Mouse (Mus musculus) cerebellum, adult 9-10 months (tissue): ENCODE data around the gene Gli1.
"Not testable (repeated sequence)": the region's sequence is repeated elsewhere in the genome, so short reads cannot be mapped to it uniquely, and the experiment has no call there.

Source experiments
- DNase-seq: peaks from one replicate; pipeline ENCODE4 v3.0.0; 2022

Gli1 gene

GRCm38 (mm10) chr10:127321621-127322020 lies 20.2 kb downstream of the Gli1 start, which contains the start of gene Arhgap9:
Gene Arhgap9, plus strand, starts transcription at chr10:127321964.
- no peak for DNase-seq

GRCm38 (mm10) chr10:127319969-127320368 lies 21.8 kb downstream of the Gli1 start:
- DNase-seq = no peak

DNA sequence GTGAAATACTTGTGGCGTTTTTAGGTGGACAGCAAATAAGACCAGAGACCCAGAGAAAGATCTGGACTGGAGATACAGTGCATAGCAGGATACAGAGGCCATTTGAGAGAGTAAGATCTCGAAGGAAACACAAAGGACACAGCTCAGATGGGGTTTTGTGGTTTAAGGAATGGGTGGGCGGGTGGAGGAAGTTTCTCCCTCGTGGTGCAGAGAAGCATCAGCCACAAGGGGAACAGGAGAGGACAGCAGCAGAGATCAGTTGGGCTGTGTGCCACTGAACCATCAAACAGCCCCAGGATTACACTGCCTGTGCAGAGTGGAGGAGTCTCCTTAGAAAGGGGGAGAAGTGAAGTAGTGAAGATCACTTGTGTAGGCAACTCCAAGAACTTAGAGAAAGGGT lies 23.8 kb downstream of the Gli1 start:
- DNase-seq = no peak

DNA sequence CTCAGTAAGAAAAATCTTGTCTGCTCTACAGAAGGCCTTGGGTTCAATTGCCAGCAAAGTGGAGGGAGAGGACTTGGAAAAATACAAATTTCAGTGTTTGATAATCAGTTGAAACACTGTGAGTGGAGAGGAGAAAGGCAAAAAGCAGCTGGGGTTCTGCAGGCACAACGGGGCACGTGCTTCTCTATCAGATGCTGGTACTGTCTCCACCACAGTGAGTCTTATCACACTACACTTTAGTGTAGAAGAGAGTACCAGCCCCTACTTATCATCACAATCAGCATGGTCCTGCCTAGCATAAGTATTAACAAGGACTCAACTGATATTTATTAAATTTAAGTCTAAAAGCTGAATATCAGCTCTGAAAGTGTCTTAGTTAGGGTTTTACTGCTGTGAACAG lies 24.5 kb downstream of the Gli1 start:
- DNase-seq = no peak

- DNase-seq = not testable (repeated sequence)
Observed at GRCm38 (mm10) chr10:127314950-127315349, 26.8 kb downstream of the Gli1 start.

DNA sequence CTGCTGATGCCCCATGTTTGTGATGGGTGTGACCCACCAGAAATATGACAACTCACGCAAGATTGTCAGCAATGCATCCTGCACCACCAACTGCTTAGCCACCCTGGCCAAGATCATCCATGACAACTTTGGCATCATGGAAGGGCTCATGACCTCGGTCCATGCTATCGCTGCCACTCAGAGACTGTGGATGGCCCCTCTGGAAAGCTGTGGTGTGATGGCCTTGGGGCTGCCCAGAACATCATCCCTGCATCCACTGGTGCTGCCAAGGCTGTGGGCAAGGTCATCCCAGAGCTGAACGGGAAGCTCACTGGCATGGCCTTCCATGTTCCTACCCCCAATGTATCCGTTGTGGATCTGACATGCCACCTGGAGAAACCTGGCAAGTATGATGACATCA lies 28.3 kb downstream of the Gli1 start:
- DNase-seq = not testable (repeated sequence)

- peak; percentile 44 for DNase-seq
Observed at GRCm38 (mm10) chr10:127312858-127313257, 28.9 kb downstream of the Gli1 start.

- peak; percentile 92 for DNase-seq
Observed at GRCm38 (mm10) chr10:127312356-127312676, 29.5 kb downstream of the Gli1 start.

- peak; percentile 95 for DNase-seq
Observed at GRCm38 (mm10) chr10:127311476-127312355, 30.1 kb downstream of the Gli1 start, which contains the start of gene Mars. Gene Mars, minus strand, starts transcription at chr10:127311786.

GRCm38 (mm10) chr10:127310523-127311475 lies 31.0 kb downstream of the Gli1 start:
- peak; percentile 53 for DNase-seq

GRCm38 (mm10) chr10:127309167-127309566 lies 32.6 kb downstream of the Gli1 start:
- not testable (repeated sequence) for DNase-seq

GRCm38 (mm10) chr10:127303136-127303535 lies 38.6 kb downstream of the Gli1 start:
- DNase-seq = no peak

DNA sequence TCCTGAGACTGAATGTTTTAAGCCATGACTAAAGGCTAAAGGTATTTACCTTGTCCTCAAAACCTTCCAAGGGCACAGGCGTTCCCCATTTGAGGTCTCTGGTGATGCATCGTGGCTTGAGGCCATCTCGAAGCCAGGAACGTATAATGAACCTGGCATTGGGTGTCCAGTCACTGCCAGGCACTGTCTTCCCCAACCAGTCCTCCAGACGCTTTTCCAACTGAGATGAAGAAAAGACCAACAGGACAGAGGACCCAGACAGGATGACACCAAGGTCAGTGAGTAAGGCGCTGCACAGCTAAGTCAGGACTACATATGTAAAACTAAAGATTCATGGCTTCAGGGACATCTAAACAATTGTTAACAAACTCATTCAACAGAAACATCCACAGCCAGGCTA lies 41.4 kb downstream of the Gli1 start:
- no peak for DNase-seq

DNA sequence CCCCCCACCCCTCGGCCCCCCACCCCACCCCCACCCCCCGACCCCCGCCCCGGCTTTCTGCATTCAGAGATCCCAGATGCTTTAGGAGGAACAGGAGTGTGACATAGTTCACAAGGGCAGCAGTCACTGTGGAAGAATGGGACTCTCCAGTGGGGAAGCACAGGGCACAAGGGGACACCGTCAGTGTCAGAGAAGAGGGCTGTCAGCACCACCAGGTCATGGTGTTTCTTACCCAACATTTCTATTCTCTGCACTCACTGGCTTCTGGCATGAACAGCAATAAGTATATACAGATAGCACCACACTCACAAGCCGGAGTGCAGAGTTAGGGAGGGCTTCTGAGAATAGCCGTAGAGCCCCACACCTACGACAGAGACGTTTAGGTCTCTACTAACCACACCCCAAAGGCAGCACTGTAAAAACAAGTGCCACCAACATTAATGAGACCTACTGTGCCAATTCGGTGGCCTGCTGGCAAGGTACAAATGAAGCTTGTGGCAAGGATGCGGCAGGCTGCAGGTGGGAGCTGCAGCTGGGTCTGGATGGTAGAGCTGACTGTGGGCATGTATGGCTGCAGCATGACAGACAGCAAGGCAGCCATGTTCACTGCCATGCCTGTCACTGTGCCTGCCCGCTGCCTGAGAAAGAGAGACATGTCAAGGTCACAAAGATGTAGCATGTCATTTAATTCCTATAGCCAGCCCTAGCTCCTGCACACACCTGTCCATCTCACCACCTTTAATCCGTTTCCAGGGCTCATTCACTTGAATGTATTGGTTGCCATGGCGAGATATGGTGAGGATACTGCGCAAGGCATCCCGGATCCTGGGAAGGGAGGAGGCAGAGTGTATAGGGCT lies 44.5 kb downstream of the Gli1 start:
- DNase-seq = no peak

DNA sequence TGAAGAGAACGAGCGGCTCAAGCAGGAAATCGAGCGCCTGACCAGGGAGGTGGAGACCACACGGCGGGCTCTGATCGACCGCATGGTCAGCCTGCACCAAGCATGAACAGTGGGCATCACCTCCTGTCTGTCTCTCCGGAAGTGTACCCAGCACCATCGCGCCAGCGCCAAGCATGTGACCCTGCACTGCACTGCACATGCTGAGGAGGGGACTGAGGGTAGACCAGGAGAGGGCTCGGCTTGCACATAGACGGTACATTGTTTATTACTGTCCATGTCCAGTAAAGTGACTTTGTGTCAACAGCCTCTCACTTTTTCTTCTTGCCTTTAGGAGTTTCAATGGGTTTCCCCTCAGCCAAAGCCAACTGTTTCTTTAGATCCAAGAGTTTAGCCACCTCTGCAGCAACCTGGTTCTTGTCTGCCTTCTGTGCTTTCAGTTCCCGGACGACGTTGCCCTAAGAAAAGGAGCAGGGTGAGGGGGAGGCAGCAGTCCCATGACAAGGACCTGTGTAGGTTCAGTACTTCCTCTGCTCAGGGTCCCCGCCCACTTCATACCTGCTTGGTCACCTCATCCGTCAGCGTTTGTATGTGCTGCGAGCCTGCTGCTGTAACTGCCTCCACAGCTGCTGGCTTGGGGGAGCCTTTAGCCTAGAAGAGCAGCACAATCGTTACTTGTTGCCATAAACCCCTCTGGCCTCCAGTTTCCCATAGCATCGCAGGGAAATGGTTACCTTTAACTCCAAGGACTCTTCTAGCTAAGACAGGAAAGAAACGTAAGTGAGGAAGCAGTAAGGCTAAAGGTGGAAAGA lies 45.6 kb downstream of the Gli1 start:
- no peak for DNase-seq

DNA sequence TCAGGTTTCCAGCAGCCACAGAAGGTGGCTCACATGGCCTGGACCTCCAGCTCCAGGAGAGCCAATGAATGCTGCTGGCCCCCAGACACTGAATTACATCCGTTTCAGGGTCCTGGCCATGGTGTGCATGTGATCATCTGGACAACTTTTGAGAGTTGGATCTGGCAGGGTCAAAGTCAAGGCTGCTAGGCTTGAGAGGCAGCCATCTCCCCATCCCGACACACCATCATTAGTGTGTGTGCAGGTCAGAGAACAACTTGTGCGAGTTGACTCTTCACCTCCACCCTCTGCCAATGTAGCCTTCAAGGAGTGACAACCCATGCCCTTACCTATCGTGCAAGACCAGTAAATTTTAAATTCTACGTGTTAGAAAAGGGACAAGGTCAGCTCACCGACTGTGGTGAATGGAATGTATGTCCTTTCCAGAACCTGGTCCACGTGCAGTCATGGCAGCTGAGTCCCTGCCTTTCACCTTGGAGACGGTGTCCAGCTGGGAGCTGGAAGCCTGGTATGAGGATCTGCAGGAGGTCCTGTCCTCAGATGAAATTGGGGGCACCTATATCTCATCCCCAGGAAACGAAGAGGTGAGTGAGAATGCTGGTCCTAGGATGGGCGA lies 46.8 kb downstream of the Gli1 start:
- no peak for DNase-seq

GRCm38 (mm10) chr10:127293590-127294113 lies 48.1 kb downstream of the Gli1 start:
- DNase-seq = no peak

DNA sequence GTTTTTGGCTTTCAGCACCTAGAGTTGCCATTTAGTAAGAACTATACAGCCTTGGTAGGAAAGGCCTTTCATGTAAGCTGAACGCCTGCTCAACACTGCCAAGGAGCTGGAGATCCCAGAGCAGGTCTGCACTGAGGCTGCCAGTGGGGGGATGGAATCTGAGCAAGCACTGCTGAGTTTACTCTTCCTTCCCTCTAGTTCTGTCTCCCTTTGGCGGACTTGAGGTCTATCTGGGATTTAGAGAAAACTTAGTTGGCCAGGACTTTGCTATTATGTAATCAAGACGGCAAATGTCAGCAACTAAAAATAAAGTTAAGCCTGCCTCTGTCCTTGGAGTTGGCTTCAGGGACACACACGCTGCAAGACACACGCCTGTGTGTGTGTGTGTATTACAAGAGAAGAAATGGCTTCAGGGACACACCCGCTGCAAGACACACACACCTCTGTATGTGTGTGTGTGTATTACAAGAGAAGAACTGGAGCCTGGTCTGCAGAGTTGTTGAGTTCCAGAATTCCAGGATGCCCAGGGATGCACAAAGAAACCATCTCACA lies 48.7 kb downstream of the Gli1 start:
- no peak for DNase-seq

GRCm38 (mm10) chr10:127291881-127292638 lies 49.7 kb downstream of the Gli1 start:
- DNase-seq = no peak
